Mouse (Mus musculus): ENCODE data around the gene Vmn1r179.
"Not testable (repeated sequence)": the region's sequence is repeated elsewhere in the genome, so short reads cannot be mapped to it uniquely, and the experiment has no call there.

The Vmn1r179 gene

GRCm38 (mm10) chr7:23926678-23927077 lies at the start of gene Vmn1r179:
Vmn1r179 (plus strand) TSS chr7:23926978.
- DNase-seq, result no peak

- DNase-seq, result no peak
Measured at GRCm38 (mm10) chr7:23891709-23892108, 35.1 kb upstream of the Vmn1r179 start, which contains the start of gene Vmn1r178. Vmn1r178 (plus strand) TSS chr7:23892009.

GRCm38 (mm10) chr7:23950332-23950731 lies 23.6 kb downstream of the Vmn1r179 start, which contains the start of gene Vmn1r180:
Vmn1r180 (plus strand) TSS chr7:23950632.
- DNase-seq, result no peak

GRCm38 (mm10) chr7:23968044-23968443 lies 41.3 kb downstream of the Vmn1r179 start:
- DNase-seq, result peak; percentile 27

- not testable (repeated sequence) for DNase-seq
Measured at GRCm38 (mm10) chr7:23974315-23974714, 47.5 kb downstream of the Vmn1r179 start, which contains the start of gene Vmn1r181. Vmn1r181 (plus strand) TSS chr7:23974615.

All from kidney, postnatal 14 days (tissue).